Mouse (Mus musculus): ENCODE measurements at regions not wholly inside any gene's neighbourhood (a gene's known extent, or its start where the extent isn't known, plus 50 kb on each side); places are given as distances from the start of the nearest gene placed in this dataset.
A peak's percentile ranks its signal among the peaks of the same experiment; 100 is the strongest.

DNA sequence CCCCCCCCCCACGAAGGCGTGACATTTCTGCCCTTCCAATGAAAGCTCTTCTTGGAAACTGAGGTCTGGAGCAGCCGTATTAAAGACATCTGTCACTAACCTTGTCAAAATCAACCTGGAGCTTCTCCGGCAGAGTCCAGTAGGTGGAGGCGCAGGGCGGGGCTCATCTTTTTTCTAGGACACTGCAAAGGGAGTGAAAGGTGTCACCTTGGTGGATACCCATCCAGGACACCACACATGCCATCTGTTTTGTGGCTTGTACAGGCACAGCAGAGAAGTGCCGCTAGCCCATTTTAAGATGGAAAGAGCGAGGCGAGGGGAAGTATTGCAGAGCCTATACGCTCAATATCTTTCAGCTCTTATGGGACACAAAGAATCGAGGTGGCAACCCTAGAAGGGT, 184.5 kb upstream of the Zfp618 start:
- peak; percentile 68 for ATAC-seq
- 47% methylated on average over 11 of the region's 11 CpGs for whole genome bisulfite sequencing
- H3K9me3 ChIP-seq: no peaks in the 10 kb centered on the region
- peak overlapping the region; percentile 53 for H3K9ac ChIP-seq (replicated peaks)
- H3K4me1 ChIP-seq (replicated peaks): peaks cover 11% of the 10 kb centered on the region
- no peaks in the 10 kb centered on the region for H3K36me3 ChIP-seq
- H3K4me2 ChIP-seq (replicated peaks): peak overlapping the region; percentile 60
- H3K4me3 ChIP-seq (replicated peaks): peak overlapping the region; percentile 45
- peaks cover 11% of the 10 kb centered on the region; the same call in 1 of the 2 replicates for H3K27me3 ChIP-seq
- peak overlapping the region; percentile 44; the same call in 1 of the 2 replicates for H3K27ac ChIP-seq

- ATAC-seq: no peak; the same call in 1 of the 2 replicates
- H3K9ac ChIP-seq (replicated peaks): peak overlapping the region; percentile 36; the same call in 1 of the 2 replicates
- peak overlapping the region; percentile 60 for H3K4me2 ChIP-seq (replicated peaks)
These were observed 184.0 kb upstream of the Zfp618 start for GRCm38 (mm10) chr4:62781309-62781800.

DNA sequence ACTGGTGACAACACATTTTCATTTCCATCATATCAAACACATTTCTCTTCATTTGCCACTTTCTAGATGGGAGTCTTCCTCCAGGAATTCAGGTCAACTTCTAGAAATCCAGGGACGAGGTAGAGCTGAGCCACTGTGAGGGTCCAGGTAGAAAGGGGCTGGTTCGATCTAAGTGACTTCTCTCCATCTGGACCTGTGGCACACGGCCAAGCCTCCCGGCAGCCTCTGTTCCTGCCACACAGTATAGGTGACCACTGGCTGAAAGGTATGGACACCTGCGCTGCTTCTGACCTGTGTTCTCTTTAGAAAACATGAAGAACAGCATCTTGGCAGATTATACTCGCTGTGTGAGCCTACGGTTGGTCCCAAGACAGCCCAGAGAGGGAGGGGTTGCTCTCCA, 179.7 kb upstream of the Zfp618 start:
- Histone ChIP-seq H3K4me1 (replicated peaks) (peaks cover 10% of the 10 kb centered on the region), H3K4me3 (replicated peaks) (no peak overlapping the region), H3K9me3 (no peaks in the 10 kb centered on the region), H3K27me3 (peaks cover 11% of the 10 kb centered on the region; the same call in 1 of the 2 replicates), H3K27ac (no peak overlapping the region), H3K4me2 (replicated peaks) (no peak overlapping the region), H3K9ac (replicated peaks) (no peak overlapping the region), H3K36me3 (no peaks in the 10 kb centered on the region)
- no peak for ATAC-seq
- WGBS: 94% methylated on average over 7 of the region's 7 CpGs

More at GRCm38 (mm10) chr4:62781309-62781800, 184.0 kb upstream of the Zfp618 start:
- H3K27me3 ChIP-seq: peaks cover 11% of the 10 kb centered on the region; the same call in 1 of the 2 replicates
- no peaks in the 10 kb centered on the region for H3K9me3 ChIP-seq
- no peaks in the 10 kb centered on the region for H3K36me3 ChIP-seq
- H3K27ac ChIP-seq: no peak overlapping the region
- WGBS: 32% methylated on average over 8 of the region's 8 CpGs
- H3K4me1 ChIP-seq (replicated peaks): peaks cover 11% of the 10 kb centered on the region
- peak overlapping the region; percentile 45; the same call in 1 of the 2 replicates for H3K4me3 ChIP-seq (replicated peaks)

DNA sequence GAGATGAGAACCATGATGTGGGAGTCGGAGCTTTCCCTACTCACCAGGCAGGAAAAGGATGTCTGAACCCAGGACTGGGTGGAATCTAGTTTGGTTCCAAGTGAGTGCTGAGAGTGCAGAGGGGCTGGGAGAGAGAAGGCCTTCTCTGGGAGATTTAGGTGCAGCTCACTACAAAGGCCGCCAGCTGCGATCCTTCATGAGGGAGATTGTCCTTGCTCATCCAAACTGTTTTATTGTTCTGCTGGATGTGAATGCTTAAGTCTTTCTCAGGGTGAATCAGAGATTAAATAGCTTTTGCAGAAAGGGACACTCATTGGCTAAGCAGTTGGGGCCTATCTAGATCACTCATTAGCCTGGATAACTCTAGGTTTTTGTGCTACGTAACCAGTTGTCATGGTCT, 175.7 kb upstream of the Zfp618 start:
- no peak for ATAC-seq
- WGBS: 46% methylated on average over 4 of the region's 4 CpGs
- Histone ChIP-seq H3K9ac (replicated peaks) (no peak overlapping the region), H3K4me3 (replicated peaks) (no peak overlapping the region), H3K9me3 (no peaks in the 10 kb centered on the region), H3K36me3 (no peaks in the 10 kb centered on the region), H3K4me1 (replicated peaks) (no peaks in the 10 kb centered on the region), H3K27me3 (no peaks in the 10 kb centered on the region), H3K4me2 (replicated peaks) (no peak overlapping the region), H3K27ac (no peak overlapping the region)

- Histone ChIP-seq H3K4me3 (replicated peaks) (no peak overlapping the region), H3K27ac (no peak overlapping the region), H3K4me2 (replicated peaks) (no peak overlapping the region), H3K4me1 (replicated peaks) (no peaks in the 10 kb centered on the region), H3K9ac (replicated peaks) (no peak overlapping the region), H3K27me3 (no peaks in the 10 kb centered on the region), H3K36me3 (no peaks in the 10 kb centered on the region), H3K9me3 (no peaks in the 10 kb centered on the region)
- no peak for ATAC-seq
- 67% methylated on average over 5 of the region's 5 CpGs for WGBS
These were observed 171.8 kb upstream of the Zfp618 start for GRCm38 (mm10) chr4:62793582-62793981.

- no peak overlapping the region for H3K4me3 ChIP-seq (replicated peaks)
- H3K4me2 ChIP-seq (replicated peaks): no peak overlapping the region
- no peaks in the 10 kb centered on the region for H3K4me1 ChIP-seq (replicated peaks)
- H3K9ac ChIP-seq (replicated peaks): no peak overlapping the region
- no peaks in the 10 kb centered on the region for H3K27me3 ChIP-seq
- WGBS: 70% methylated on average over 10 of the region's 10 CpGs
- no peaks in the 10 kb centered on the region for H3K36me3 ChIP-seq
- H3K9me3 ChIP-seq: no peaks in the 10 kb centered on the region
- no peak overlapping the region for H3K27ac ChIP-seq
- ATAC-seq: no peak
These were observed 169.8 kb upstream of the Zfp618 start for GRCm38 (mm10) chr4:62795538-62795937.

DNA sequence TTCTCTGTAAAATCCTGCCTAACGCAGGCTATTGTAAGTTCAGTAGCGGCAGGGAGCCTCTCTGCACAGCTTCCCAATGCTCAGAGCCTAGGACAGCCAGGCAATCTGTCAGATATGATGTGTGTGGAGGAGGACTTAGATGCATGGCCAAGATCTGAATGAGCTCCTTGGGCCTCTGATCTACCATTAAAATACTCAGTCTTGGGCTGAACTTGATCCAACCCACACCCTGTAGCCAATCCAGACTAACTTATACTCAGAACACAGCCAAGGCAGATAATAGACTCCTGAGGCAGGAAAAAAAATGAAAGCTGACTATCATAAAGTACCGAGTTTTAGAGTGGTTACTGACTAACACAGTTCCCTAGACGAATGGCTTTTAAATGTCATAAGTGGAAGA, 165.4 kb upstream of the Zfp618 start:
- H3K4me2 ChIP-seq (replicated peaks): no peak overlapping the region
- H3K9me3 ChIP-seq: no peaks in the 10 kb centered on the region
- H3K4me1 ChIP-seq (replicated peaks): no peaks in the 10 kb centered on the region
- H3K9ac ChIP-seq (replicated peaks): no peak overlapping the region
- 84% methylated on average over 4 of the region's 4 CpGs for WGBS
- H3K4me3 ChIP-seq (replicated peaks): no peak overlapping the region
- H3K36me3 ChIP-seq: no peaks in the 10 kb centered on the region
- ATAC-seq: no peak
- H3K27me3 ChIP-seq: no peaks in the 10 kb centered on the region
- no peak overlapping the region for H3K27ac ChIP-seq

DNA sequence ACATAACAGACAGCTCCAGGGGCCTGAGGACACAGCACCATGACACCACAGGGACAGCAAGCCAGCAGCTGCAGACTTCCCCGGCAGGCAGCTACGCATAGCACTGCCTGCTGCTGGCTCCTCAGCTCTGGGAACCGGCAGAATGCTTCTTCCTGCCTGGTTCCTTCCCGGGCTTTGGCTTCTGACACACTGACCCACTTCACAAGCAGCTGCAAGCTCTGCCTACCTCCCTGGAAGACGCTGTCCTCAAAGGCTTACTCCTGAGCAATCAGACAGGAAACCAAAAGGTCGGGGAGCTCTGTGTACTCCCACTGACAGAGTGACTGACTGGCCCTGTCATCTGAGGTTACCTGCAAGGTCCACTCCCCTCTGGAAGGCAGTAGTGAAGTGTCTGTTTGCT, 159.5 kb upstream of the Zfp618 start:
- 40% methylated on average over 6 of the region's 6 CpGs for WGBS
- no peak for ATAC-seq

GRCm38 (mm10) chr4:62806786-62807185, 158.6 kb upstream of the Zfp618 start:
- no peak overlapping the region for H3K9ac ChIP-seq (replicated peaks)
- no peaks in the 10 kb centered on the region for H3K27me3 ChIP-seq
- H3K4me2 ChIP-seq (replicated peaks): no peak overlapping the region
- ATAC-seq: no peak
- no peaks in the 10 kb centered on the region for H3K4me1 ChIP-seq (replicated peaks)
- no peaks in the 10 kb centered on the region for H3K36me3 ChIP-seq
- no peaks in the 10 kb centered on the region for H3K9me3 ChIP-seq
- no peak overlapping the region for H3K4me3 ChIP-seq (replicated peaks)
- WGBS: 94% methylated on average over 2 of the region's 2 CpGs
- no peak overlapping the region for H3K27ac ChIP-seq

More for the DNA sequence above, 159.5 kb upstream of the Zfp618 start:
- Histone ChIP-seq H3K27me3 (no peaks in the 10 kb centered on the region), H3K36me3 (no peaks in the 10 kb centered on the region), H3K4me3 (replicated peaks) (no peak overlapping the region), H3K4me1 (replicated peaks) (no peaks in the 10 kb centered on the region), H3K9ac (replicated peaks) (no peak overlapping the region), H3K27ac (no peak overlapping the region), H3K4me2 (replicated peaks) (no peak overlapping the region), H3K9me3 (no peaks in the 10 kb centered on the region)

GRCm38 (mm10) chr4:62807926-62808552, 157.3 kb upstream of the Zfp618 start:
- H3K4me2 ChIP-seq (replicated peaks): no peak overlapping the region
- no peaks in the 10 kb centered on the region for H3K36me3 ChIP-seq
- no peak overlapping the region for H3K9ac ChIP-seq (replicated peaks)
- H3K9me3 ChIP-seq: no peaks in the 10 kb centered on the region
- ATAC-seq: no peak
- H3K27me3 ChIP-seq: no peaks in the 10 kb centered on the region
- no peak overlapping the region for H3K4me3 ChIP-seq (replicated peaks)
- WGBS: 70% methylated on average over 12 of the region's 12 CpGs
- H3K27ac ChIP-seq: no peak overlapping the region
- no peaks in the 10 kb centered on the region for H3K4me1 ChIP-seq (replicated peaks)

DNA sequence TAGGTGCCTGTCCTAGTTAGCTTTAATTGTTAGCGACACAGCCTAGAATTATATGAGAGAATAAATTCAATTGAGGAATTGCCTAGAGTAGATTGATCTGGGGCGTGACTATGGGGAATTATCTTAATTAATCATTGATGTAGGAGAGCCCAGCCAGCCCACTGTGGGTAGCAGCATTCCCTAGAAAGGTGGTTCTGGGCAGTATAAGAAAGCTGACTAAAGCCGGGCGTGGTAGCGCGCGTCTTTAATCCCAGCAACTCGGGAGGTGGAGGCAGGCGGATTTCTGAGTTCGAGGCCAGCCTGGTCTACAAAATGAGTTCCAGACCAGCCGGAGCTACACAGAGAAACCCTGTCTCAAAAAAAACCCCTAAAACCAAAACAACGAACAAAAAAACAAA, 156.8 kb upstream of the Zfp618 start:
- no peaks in the 10 kb centered on the region for H3K4me1 ChIP-seq (replicated peaks)
- no peaks in the 10 kb centered on the region for H3K9me3 ChIP-seq
- no peaks in the 10 kb centered on the region for H3K27me3 ChIP-seq
- no peak overlapping the region for H3K4me3 ChIP-seq (replicated peaks)
- H3K9ac ChIP-seq (replicated peaks): no peak overlapping the region
- no peaks in the 10 kb centered on the region for H3K36me3 ChIP-seq
- no peak for ATAC-seq
- H3K27ac ChIP-seq: no peak overlapping the region
- 95% methylated on average over 12 of the region's 12 CpGs for WGBS
- H3K4me2 ChIP-seq (replicated peaks): no peak overlapping the region

GRCm38 (mm10) chr4:62809048-62809447, 156.3 kb upstream of the Zfp618 start:
- 85% methylated on average over 4 of the region's 4 CpGs for WGBS
- no peak overlapping the region for H3K4me2 ChIP-seq (replicated peaks)
- H3K27ac ChIP-seq: no peak overlapping the region
- no peak overlapping the region for H3K4me3 ChIP-seq (replicated peaks)
- H3K4me1 ChIP-seq (replicated peaks): no peaks in the 10 kb centered on the region
- H3K27me3 ChIP-seq: no peaks in the 10 kb centered on the region
- H3K9me3 ChIP-seq: no peaks in the 10 kb centered on the region
- no peak for ATAC-seq
- H3K36me3 ChIP-seq: no peaks in the 10 kb centered on the region
- H3K9ac ChIP-seq (replicated peaks): no peak overlapping the region

- no peak for ATAC-seq
These were observed 145.5 kb upstream of the Zfp618 start for GRCm38 (mm10) chr4:62819889-62820288.

More at GRCm38 (mm10) chr4:62819889-62820288, 145.5 kb upstream of the Zfp618 start:
- Histone ChIP-seq H3K9me3 (no peaks in the 10 kb centered on the region), H3K36me3 (no peaks in the 10 kb centered on the region), H3K4me1 (replicated peaks) (peaks cover 3% of the 10 kb centered on the region; the same call in 1 of the 2 replicates), H3K27me3 (no peaks in the 10 kb centered on the region), H3K4me3 (replicated peaks) (no peak overlapping the region), H3K9ac (replicated peaks) (no peak overlapping the region), H3K4me2 (replicated peaks) (no peak overlapping the region), H3K27ac (no peak overlapping the region)
- 85% methylated on average over 2 of the region's 2 CpGs for WGBS

Measured in midbrain, embryonic 13.5 days (tissue).